Mouse (Mus musculus) 416B (cell line): ENCODE data around the gene Pex3.

Source experiments
- DNase-seq: peaks from one replicate; pipeline ENCODE4 v3.0.0; 2011; ENCODE audit warnings: low read depth

The Pex3 gene

DNA sequence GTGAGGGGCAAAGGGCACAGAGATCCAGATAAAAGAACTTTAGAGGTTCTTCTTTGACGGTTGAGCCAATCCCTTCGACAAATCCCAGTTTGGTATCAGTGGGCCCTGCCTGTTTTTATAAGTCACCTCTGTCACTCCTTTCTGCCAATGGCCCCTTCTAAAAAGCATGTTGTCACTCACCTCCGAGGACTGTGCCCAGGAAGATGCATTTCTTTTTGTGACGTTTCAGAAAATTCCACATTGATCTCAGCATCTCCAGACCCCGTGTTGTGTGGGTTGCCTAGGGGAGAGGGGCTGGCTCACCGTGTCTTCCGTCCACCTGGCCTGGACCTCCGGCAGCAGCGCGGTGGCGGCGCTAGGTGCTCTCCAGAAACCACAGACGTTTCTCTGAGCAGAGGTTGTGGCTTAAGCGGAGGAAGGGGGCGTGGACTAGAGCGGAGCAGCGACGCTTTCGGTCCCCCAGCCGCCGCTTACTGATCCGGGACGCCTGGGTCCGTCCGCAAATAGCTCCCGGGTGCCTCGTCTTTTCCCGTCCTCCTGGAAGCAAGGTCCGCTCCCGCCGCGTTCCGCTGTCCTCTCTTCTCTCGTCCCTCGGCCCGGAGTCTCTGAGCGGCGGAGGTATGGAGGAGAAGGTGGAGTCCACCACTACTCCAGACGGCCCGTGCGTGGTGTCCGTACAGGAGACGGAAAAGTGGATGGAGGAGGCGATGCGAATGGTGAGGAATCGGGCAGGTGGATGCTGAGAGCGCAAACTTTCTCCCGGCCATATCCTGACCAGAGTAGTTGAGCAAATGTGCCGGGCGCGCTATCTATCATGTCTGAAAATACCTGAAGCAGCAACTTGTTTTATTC lies at the start of gene Pex3, which contains the start of gene Adat2:
Gene Pex3, minus strand, starts transcription at position 497 of the 852 bp plus-strand sequence.
Gene Adat2, plus strand, starts transcription at position 249 of the 852 bp plus-strand sequence.
- peak; percentile 93 for DNase-seq

GRCm38 (mm10) chr10:13600926-13601325 lies 48.0 kb upstream of the Pex3 start:
- DNase-seq = no peak

DNA sequence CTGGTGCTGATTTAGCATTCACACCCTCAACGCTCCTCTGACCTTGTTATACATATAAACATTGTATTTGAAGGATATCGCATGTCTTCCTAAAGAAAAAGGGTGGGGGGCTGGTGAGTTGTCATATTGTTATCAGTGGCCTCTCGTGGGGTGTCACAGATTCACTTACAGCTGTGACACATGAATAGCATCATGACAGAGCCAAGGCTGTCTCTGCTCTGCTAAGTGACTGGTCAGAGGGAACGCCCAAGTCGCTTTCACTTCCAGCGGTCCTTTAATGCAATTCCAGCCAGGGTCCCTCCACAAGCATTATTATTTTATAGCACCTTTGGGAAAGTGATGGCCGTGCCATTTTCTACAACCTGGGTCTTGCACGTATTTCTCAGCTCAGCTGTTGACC lies 44.5 kb upstream of the Pex3 start:
- no peak for DNase-seq

DNA sequence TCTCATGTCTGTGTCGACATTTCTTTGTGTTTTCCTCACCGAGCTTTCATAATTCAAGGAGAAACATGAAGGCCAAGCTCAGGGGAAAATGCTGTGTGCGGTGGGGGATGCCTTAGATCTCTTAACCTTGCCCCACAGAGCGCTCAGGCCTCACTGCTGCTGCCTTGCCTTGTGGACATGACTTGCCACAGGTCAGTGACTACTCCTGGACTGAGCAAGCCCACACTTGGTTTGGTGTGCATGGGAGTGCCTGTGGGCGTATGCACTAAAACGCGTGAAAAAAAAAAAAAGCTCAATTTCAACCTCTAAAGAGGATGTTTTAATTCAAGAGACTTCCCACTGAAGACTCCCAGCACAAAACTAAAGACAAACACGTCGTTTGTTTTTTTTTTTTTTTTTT lies 43.9 kb upstream of the Pex3 start:
- no peak for DNase-seq

GRCm38 (mm10) chr10:13596073-13596472 lies 43.1 kb upstream of the Pex3 start:
- peak; percentile 14 for DNase-seq

DNA sequence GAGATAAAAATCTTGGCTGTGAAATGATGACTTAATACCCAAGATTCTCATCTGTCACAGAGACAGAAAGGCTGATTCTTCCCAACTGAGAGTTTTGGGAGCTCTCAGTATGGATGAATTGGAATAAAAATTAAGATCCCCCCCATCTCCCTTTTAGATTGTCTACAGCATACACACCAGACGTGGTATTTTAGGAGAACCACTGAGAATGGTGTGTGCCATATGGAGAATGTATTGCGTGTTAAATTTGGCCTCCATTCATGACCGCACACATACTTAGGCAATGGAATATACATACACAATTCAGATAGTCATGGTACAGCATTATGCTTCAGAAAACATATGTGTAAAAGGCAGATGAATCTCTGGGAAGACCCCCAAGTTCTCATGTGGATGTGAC lies 40.6 kb upstream of the Pex3 start:
- DNase-seq = no peak

DNA sequence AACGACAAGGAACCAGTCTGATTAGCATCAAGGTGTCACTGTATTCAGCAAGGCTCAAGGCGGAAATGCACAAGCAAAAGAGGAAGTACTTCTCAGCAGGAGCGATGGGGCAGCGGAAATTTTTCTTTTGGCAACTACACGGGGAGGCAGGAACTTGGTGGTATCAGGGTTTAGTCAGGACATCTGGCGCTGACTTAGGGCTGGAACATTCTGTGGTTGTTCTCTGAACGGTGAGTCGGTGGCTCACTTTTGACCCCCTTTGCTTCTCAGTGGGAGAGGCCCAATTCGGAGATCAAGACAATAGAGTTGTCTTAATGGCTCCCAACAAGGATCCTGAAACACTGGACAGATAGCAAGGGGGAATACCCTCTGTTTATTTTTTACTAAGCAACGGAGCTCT lies 39.3 kb upstream of the Pex3 start:
- DNase-seq = no peak

- no peak for DNase-seq
Measured at GRCm38 (mm10) chr10:13587914-13588313, 35.0 kb upstream of the Pex3 start.

DNA sequence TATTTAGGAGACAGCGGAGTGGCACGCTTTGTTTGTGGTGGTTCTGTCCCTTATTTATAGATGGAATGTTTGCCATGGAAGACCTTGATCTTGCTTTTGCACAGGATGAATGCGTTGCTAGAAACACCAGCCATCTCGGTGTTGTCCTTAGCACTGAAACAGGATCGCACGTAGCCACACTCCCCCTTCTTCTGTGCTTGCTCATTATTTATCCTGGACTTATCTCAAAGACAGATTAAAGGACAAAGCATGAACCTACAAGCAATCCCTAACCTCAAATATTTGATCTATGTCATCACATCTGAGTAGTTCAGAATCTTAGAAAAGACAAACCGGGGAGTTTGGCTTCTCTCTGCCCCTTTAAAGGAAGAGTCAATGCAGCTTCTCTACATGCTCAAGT lies 24.2 kb upstream of the Pex3 start:
- no peak for DNase-seq

- peak; percentile 33 for DNase-seq
Measured at GRCm38 (mm10) chr10:13572410-13572809, 19.5 kb upstream of the Pex3 start.

DNA sequence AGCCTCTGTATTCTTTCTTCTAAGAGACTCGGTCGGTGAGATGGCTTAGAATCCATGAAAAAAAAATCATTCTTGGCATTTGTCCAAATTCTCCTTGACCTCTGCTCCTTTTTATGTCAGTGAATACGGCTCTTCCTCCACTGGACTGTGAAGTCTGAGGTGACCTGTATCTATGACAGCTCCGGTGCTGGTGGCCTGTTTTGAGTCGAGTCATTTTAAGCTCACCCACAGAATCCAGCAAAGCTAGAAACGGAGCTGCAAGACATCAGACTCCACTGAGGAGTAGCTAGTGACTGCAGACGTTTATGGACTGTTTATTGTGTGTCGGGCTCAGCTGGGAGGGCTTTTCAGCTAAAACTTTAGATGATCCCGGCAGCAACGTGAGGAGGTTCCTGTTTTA lies 19.1 kb upstream of the Pex3 start:
- no peak for DNase-seq

GRCm38 (mm10) chr10:13570697-13571538 lies 18.0 kb upstream of the Pex3 start:
- no peak for DNase-seq

DNA sequence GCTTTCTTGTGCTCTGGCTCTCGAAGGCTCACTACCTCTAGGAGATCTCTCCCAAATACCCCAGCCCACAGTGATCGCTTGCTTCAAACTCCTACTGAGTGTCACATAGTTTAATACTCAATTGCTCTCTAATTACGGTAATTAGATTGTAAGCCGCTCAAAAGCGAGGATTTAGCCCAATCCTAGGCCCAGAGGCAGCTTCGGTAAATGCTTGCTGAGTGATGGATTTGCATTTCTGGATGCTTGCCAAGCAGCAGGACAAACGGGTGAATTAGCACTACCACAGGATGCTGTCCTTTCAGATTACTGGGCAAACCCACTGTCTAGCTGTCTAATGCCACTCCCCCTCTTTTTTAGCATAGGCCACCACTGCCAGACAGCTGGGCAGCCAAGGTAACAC lies 16.9 kb upstream of the Pex3 start:
- peak; percentile 71 for DNase-seq

- DNase-seq = no peak
Measured at GRCm38 (mm10) chr10:13566393-13566792, 13.5 kb upstream of the Pex3 start.

- DNase-seq = no peak
Measured at GRCm38 (mm10) chr10:13565080-13565448, 12.1 kb upstream of the Pex3 start.

DNA sequence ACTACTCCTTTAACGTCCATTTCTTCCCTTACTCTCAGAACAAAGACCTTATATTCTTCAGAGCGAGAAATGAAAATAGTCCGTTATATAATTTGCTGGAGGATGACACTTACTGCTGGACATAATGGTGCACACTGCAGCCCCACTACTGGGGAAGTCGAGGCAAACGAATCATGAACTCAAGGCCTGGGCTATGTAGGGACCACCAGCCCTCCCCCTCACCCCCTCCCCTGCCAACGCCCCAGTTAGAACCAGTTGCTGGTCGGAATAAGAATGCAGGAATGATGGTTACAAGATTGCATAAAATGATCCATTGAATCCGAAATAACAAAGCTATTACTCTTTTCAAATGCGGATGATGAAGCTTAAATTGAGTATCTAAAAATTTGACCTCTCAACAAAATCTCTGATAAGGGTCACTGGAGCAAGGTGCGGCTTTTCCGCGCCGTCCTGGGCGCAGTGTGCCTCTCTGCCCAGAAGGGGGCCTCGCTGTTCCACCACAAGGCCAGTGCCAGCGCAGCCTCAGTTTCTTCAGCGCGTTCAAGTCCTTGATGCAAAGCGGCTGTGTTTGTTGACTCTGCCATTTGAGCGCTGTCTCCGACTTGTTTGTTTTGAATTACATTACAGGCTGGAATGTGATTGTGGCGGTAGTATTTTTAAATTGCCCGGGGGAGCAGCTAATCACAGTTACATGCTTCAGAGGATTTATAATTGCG lies 11.6 kb upstream of the Pex3 start:
- DNase-seq = peak; percentile 20

GRCm38 (mm10) chr10:13560014-13560674 lies 7.2 kb upstream of the Pex3 start:
- no peak for DNase-seq

GRCm38 (mm10) chr10:13554316-13554715 lies 1.4 kb upstream of the Pex3 start:
- no peak for DNase-seq

DNA sequence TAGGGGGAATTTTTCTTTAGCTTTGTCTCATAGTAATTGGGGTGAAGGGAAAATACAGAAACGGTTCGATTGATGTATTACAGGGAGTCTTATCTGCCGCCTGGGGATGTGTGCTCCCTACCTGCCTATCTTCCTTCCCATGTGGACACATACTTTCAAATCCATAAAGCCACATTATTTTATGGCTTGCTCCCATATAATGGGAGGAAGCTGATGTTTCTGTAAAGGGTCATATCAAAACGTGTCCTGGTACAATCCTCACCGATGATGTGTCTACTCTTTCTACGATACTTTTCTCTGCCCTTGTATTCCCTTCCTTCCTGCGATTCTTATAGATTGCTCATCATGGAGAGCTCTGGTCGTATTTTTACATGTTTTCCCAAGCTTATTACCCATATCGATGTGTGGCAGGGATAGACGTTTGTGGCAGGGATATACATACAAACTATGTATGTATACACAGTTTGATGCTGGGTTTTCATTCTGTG lies 600 bp upstream of the Pex3 start:
- no peak for DNase-seq

DNA sequence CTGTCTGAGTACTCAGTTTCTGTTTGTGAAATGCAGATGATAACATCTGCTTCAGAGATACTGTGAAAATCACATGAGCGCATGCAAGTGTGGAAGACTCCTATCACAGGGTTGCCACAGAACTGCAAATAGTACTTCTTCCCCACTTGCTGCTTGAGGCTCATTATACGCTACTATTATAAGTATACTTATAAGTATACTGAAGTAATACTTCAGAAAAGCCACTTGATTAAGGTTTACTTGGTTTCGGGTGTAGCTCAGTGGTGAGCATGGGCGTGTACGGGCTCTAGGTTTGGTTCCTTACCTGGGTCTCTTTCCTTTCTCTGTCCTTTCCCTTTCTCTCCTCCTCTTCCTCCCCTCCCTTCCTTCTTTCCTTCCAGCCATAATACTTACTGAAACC lies 11.2 kb downstream of the Pex3 start:
- DNase-seq = no peak

- no peak for DNase-seq
Measured at GRCm38 (mm10) chr10:13539769-13540333, 13.1 kb downstream of the Pex3 start.
